Mouse (Mus musculus): ENCODE measurements around the gene Pip5k1b.

The Pip5k1b gene

DNA sequence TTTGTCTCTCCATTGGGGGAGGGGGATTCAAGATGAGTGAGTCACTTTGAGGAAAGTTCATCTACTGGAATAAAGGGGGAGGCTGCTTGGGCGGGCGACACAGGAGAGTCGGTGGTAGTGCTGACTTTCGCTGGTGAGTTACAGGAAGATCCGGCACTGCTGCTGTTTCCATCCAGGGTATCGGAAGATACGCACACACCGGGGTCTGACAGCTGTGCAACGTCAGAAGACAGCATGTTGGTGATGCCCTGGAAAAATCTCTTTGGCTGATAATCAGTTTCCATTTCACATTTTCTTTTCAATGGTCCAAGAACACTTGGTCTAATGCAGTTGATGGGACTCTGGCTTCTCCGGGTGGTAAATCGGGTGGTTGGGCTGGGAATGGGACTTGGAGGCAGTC, 79.2 kb downstream of the Pip5k1b start:
- in situ Hi-C loops (cut with MseI, MboI), result no loop called here

DNA sequence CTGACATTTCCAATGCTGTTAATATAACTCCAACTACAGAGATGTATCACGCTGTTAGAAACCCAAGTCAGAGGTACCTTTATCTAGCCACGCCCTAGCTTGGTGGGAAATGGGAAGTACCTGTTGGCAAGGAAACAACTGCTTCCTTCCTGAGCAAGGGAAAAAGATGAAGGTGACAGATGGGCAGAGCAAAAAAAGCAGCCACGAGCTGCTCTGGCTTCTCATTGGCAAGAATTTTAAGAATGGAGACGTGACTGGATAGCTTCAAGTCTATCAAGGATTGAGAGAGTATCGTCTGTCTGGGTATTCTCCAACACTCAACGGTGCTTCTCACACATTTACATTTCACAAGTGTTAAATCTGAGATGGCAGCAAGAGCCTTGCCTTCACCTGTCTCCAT, 80.4 kb downstream of the Pip5k1b start:
- in situ Hi-C loops (cut with MseI, MboI), result no loop called here

DNA sequence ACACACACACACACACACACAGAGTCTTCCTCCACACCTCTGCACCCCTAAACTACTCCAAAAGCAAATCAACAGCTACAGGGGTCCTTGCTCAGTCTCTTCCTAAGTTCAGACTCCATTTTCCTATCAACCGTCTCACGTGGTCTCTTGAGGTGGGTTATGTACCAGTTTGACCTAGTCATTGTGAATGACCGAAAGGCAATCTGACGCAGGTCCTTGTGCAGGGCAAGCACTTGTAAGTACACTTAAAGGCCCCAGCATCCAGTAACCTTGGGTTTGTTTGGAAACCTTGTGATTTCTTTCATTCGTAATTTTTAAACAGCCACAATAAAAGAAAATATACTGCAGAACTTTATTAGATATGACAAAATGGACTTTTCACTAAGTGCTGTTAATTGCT, 83.2 kb downstream of the Pip5k1b start:
- in situ Hi-C loops (cut with MseI, MboI), result no loop called here

DNA sequence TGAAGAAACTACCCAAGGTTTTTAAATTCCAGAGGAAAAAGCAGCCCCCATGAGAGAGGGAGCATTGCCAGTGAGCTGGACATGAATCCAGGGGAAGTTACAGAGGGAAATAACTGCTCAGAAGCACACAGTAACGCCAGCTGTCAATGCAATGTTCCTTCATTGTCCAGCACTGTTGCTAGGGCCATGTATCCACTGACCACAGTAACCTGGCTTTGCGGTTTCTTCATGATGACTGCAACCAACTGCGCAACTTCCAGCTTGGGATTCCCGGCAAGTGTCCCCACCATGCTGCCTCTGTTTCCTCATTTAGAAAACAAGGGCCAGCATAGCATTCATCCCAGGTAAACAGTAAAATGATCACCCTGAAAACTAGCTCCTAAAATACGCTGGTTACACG, 84.1 kb downstream of the Pip5k1b start:
- in situ Hi-C loops (cut with MseI, MboI), result no loop called here

GRCm38 (mm10) chr19:24469216-24469615, 86.5 kb downstream of the Pip5k1b start:
- in situ Hi-C loops (cut with MseI, MboI), result no loop called here

- in situ Hi-C loops (cut with MseI, MboI), result no loop called here
These were observed 87.1 kb downstream of the Pip5k1b start for GRCm38 (mm10) chr19:24468616-24469015.

DNA sequence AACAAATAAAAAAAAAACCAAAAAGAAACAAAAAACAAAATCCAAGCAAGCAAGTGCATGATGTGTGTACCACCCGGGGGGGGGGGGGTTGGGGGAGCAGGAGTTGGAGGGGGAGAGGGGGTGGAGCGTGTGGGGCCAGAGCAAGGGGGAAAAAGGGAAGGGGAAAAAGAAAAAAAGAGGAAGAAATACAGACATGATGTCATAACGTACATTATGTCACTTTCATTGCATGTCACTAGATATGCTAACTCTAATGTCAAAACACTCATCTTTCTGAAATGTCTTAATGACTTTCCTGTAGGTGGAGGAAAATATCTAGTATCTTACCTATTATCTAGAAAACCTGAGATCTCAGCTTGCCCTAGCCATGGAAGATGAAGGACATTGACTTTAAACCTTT, 92.7 kb downstream of the Pip5k1b start:
- in situ Hi-C loops (cut with MseI, MboI), result no loop called here

GRCm38 (mm10) chr19:24456591-24457231, 99.0 kb downstream of the Pip5k1b start:
- in situ Hi-C loops (cut with MseI, MboI), result no loop called here

DNA sequence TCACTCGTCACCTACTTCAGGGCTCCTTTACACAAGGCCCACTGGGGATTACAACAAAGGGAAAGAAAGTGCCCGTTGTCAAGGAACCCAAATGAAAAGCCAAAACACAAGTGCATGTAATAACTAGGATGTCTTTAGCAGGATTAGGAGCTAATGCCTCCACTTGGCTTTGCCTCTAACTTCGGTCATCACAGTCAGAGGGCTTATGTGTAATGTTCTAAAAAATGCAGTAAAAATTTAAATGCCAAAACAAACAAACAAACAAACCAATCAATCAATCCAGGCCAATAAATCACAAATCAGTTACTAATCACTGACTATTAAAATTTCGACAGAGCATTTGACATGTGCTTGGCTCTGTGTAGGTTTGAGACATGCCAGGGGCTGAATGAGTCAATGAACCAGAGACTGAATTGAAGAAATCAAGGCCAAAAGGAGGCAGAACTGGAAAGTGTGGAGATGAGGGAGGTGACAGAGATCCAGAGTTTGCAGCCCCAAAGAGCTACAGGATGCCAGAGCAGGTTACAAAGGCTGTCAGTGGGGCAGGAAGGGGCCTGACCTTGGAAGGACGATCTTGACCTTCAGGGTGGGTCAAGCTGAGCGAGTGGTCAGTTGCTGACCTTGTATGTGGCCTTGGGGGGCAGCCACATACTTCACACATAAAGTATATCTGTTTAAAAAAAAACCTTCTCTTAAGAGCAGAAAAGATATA, 100.3 kb downstream of the Pip5k1b start:
- in situ Hi-C loops (cut with MseI, MboI), result no loop called here

DNA sequence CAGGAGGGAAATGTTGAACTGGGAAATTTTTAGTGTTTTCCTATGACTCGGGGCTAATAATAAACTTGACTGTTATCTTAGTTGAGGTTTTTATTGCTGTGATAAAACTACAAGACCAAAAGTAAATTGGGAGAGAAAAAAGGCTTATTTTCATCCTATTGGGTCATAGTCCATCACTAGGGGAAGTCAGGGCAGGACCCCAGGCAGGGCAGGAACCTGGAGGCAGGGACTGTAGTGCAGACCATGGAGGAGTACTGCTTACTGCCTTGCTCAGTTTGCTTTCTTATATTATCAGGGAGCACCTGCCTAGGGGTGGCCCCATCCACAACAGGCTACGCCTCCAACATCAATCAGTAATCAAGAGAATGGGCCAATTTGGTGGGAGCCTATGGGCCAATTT, 101.2 kb downstream of the Pip5k1b start:
- in situ Hi-C loops (cut with MseI, MboI), result no loop called here

DNA sequence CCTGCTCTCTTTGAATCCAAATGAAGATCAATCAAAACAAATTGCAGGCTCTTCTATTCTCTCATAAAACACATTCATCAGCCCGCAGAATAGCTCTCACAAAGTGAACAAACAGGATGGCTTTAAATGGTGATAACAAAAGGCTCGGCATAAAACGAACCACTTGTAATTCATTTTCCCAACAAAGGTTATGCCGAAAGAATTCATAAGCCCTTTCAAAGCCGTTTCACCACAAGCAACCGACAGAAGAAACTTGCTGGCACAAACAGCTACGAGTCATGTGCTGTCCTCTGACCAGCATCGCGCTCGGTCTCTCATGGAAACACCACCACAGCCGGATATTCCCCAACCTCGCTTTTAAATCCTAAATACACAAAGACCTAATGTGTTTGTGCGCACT, 102.3 kb downstream of the Pip5k1b start:
- in situ Hi-C loops (cut with MseI, MboI), result no loop called here

DNA sequence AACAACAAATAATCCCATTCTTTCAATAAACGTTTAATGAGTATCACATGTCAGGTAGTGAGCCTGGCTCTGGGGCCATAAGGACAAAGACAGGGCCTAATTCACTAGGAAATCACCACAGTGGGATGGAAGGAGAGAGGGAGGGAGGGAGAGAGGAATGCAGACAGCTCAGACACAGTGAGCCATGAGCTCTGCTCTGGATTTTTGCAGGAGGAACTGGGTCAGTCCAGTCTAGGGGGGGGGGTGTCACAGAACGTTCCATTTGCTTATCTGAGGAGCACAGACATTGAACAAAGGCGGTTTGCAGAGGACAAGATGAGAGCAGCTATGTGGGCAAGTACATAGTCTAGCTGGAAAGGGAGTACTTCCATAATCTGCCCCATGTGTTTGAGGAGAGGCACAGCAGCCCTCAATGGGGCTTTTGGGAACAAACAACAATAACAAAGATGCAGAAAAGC, 103.2 kb downstream of the Pip5k1b start:
- in situ Hi-C loops (cut with MseI, MboI), result no loop called here

DNA sequence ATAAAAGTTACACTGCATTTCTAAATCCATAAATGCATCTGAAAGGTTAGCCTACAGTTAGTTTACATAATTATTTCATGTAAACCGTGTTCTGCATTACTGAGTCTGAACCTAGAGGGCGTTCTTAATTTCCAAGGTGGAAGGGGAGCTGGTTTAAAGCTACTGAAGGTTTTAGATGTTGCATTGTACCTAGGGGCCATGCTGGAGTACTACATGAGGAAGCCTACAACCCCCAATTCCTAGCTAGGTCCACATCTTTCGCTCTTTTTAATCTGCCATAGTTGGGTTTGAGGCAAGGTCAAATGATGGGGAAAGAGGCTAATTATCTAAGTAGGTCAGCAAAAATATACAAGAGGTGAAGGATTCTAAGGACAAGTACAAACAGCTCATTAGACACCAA, 104.0 kb downstream of the Pip5k1b start:
- in situ Hi-C loops (cut with MseI, MboI), result no loop called here

DNA sequence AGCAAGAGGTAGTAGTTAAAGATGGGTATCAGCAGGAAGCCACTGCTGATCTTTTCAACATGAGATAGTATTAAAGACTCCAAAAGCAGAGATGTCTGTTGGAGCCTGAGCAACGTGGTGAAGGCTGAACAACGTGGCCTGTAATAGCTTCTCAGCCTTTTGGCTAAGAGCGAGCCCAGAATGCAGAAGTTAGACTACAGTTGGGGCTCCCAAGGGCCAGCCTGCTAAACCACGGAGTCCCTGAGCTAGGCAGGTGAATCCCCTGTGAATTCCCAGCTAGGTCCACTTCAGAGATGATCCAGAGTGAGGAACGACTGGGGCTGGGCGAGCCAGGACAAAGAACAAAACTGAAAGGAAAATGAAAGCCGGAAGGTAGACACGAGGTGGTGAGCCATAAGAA, 104.9 kb downstream of the Pip5k1b start:
- in situ Hi-C loops (cut with MseI, MboI), result no loop called here

- in situ Hi-C loops (cut with MseI, MboI), result no loop called here
These were observed 111.3 kb downstream of the Pip5k1b start for GRCm38 (mm10) chr19:24444322-24444721.

DNA sequence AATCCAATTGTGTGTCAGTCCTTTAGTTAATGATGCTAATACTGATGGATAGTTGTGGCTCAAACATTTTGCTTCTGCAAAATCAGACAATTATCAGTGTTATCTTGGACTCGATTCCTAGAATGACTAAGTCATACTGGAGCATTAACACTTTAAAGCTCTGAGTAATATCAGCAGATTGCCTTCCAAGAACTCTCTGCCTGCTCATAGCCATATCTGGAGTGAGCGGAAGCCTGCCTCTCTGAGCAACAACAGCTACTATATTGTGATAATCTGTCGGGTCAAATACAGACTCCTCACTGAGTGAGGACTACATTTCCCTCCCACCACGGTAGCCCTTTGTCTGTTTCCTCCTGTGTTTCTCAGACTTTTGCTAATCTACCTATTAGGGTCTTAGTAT, 116.0 kb downstream of the Pip5k1b start:
- in situ Hi-C loops (cut with MseI, MboI), result no loop called here

GRCm38 (mm10) chr19:24434291-24434690, 121.4 kb downstream of the Pip5k1b start:
- in situ Hi-C loops (cut with MseI, MboI), result no loop called here

GRCm38 (mm10) chr19:24432447-24432846, 123.2 kb downstream of the Pip5k1b start:
- in situ Hi-C loops (cut with MseI, MboI), result no loop called here

DNA sequence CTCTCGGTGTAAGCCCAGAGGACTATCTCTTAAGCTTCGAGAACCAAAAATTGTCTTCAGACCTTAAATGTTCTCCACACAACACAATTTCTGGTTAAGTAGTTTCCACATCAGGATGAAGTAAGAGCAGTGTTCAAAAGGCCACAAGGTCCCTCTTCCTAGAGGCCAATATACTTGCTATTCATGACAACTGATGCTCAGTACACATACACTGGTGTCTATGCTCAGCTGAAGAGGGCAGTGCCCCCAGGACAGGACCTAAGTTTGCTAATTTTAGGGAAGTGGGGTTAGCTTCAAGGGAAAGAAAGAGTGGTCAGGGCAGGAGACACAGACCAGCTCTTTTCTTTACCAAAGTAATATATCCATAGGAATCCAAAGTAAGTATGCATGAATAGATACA, 124.3 kb downstream of the Pip5k1b start:
- in situ Hi-C loops (cut with MseI, MboI), result no loop called here

DNA sequence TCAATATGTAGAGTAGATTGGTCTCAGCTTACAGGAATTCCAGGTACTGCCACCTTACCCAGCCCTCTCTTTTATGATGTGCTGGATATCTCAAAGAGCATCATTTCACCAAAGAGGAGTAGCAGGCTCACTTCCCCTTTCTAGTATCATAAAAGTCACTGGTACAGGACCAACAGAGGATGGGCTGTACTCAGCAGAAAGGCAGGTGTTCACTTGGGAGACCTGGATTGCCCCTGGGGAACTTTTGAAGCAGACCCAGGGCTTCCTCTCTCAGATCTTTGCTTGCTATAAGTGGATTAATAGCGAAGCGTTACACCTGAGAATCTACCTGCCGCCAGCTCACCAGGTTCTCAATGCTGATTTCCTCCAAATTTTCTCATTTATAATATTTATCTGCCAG, 127.7 kb downstream of the Pip5k1b start:
- in situ Hi-C loops (cut with MseI, MboI), result no loop called here

DNA sequence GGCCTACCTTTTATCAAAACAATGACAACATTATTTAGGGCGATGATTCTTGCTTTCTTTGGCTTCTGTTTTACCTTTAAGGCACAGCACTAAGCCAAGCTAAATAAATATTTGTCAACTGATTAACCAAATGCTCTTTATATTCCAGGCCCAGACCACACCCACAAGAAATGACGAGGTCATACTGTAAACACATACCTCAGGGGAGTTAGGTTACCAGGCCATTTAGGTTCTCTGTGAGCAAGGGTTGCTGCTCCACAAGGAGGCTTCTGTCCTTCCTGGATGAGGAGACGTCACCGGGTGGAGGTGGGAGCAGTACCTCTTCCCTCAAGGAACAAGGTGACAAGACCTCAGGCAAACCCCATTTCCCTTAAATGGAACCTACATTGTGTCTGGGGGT, 128.4 kb downstream of the Pip5k1b start:
- in situ Hi-C loops (cut with MseI, MboI), result no loop called here

DNA sequence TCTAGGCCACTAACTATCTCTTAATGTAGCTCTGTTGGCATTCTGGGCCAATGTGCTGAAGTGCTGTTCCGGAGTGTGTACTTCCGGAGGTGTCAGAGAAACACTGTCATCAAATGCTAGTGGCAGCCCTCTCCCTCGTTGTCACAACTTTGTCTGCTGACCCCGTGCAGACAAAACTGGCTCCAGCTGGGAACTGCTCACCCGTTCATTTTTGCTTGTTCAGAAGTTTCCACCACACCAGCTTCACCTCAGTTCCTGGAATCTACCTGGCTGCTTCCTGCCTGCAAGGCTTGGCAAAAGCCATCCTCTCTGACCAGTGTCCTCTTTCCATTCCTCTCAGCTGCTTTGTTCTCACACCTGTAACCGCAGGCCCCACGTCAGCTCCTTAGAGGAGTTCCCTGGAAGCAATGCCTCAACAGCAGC, 128.9 kb downstream of the Pip5k1b start:
- in situ Hi-C loops (cut with MseI, MboI), result no loop called here

DNA sequence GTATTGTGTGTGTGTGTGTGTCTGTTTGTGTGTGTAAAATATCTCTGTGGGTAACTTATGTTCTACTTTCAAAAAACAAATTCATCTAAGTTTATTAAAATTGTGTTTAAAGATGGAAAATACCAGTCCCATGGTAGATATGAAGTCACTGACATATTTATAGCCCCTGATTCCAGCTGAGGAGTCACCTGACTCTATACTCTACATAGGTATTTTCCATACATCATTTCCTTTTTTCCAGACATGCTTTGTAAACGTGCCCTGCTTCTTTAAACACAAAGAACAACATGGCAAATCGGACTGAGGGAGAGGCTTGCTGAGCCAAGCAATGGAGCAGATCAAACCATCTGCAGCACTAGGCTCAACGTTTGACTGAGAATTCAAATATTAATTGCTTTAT, 137.6 kb downstream of the Pip5k1b start:
- in situ Hi-C loops (cut with MseI, MboI), result no loop called here

GRCm38 (mm10) chr19:24417659-24418004, 138.0 kb downstream of the Pip5k1b start:
- in situ Hi-C loops (cut with MseI, MboI), result no loop called here
